Mouse (Mus musculus): ENCODE results near the gene Fbxo44. TPM values are rescaled to one million over a fixed set of nuclear protein-coding genes. Genes with fewer than 3 reads are reported as not detected.
A peak's percentile ranks its signal among the peaks of the same experiment; 100 is the strongest.

Fbxo44 gene
- polyA plus RNA-seq, 1 experiment from 2014 or later, result 27.0 TPM

DNA sequence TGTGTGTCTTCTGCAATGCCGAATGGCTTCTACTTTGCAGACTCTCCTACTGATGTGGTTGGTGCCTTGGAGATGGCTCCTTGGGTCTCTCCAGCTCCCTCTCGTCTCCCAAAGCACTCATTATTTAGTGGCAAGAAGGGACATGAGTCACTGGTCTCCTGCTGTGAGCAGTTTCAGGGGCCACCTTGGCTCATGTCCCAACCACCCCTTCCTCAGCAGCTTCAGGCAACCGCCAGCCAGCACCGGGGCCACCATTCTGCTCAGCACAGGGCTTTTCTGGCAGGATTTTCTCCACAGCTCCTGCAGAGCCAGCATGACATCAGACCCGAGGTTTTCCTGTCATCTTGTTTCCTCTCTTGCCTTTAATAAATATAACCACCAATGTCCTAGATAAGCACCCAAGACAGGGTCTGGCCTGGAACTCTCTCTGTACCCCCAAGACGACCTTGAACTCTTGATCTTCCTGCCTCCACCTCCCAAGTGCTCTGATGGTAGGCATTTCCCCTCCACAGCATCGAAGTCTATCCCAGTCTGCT, 51.6 kb downstream of the Fbxo44 start:
- Histone ChIP-seq H3K4me3 (no peak overlapping the region), H3K9ac (no peak overlapping the region), H3K4me2 (no peak overlapping the region), H3K27me3 (peaks cover 6% of the 10 kb centered on the region; the same call in 1 of the 2 replicates), H3K36me3 (no peaks in the 10 kb centered on the region), H3K27ac (no peak overlapping the region), H3K9me3 (replicated peaks) (no peaks in the 10 kb centered on the region), H3K4me1 (replicated peaks) (peaks cover 21% of the 10 kb centered on the region)
- no peak for ATAC-seq (replicated peaks; ENCODE audit: insufficient number of reproducible peaks, insufficient read depth, low FRiP score, low read depth)
- WGBS, result 36% methylated on average over 7 of the region's 7 CpGs

GRCm38 (mm10) chr4:148107621-148108291, 52.5 kb downstream of the Fbxo44 start:
- peaks cover 21% of the 10 kb centered on the region for H3K4me1 ChIP-seq (replicated peaks)
- H3K9me3 ChIP-seq (replicated peaks), result no peaks in the 10 kb centered on the region
- no peaks in the 10 kb centered on the region for H3K36me3 ChIP-seq
- ATAC-seq (replicated peaks; ENCODE audit: insufficient number of reproducible peaks, insufficient read depth, low FRiP score, low read depth), result peak; percentile 25; the same call in 1 of the 2 replicates
- no peak overlapping the region for H3K27ac ChIP-seq
- H3K27me3 ChIP-seq, result peaks cover 5% of the 10 kb centered on the region; the same call in 1 of the 2 replicates
- no peak overlapping the region for H3K4me3 ChIP-seq
- 36% methylated on average over 22 of the region's 22 CpGs for WGBS
- peak overlapping the region; percentile 26; the same call in 1 of the 2 replicates for H3K4me2 ChIP-seq
- H3K9ac ChIP-seq, result no peak overlapping the region

GRCm38 (mm10) chr4:148104146-148104545, 56.1 kb downstream of the Fbxo44 start:
- Histone ChIP-seq H3K4me2 (no peak overlapping the region), H3K36me3 (no peaks in the 10 kb centered on the region), H3K4me1 (replicated peaks) (peaks cover 28% of the 10 kb centered on the region), H3K27ac (no peak overlapping the region), H3K9ac (no peak overlapping the region), H3K4me3 (no peak overlapping the region), H3K27me3 (0 out of 2 replicates have a peak, but pooled peaks cover 3% of the 10 kb centered on the region), H3K9me3 (replicated peaks) (no peaks in the 10 kb centered on the region)
- WGBS, result 74% methylated on average over 3 of the region's 3 CpGs
- ATAC-seq (replicated peaks; ENCODE audit: insufficient number of reproducible peaks, insufficient read depth, low FRiP score, low read depth), result no peak

Small RNAs within 50 kb of the gene (microRNA-seq; reads per million reads assigned to microRNA genes)
- gene Mir7022, result not detected

Other genes starting within 250 kb of the Fbxo44 start
- gene Plod1, start 223.7 kb downstream of the Fbxo44 start, polyA plus RNA-seq (2015; fragmentation: Nextera tagmentation; extraction: Ambion mirVana), result 52.1 and 60.0 TPM in 2 replicates
- 12.1 and 17.6 TPM in 2 replicates for gene 2510039O18Rik, start 219.6 kb downstream of the Fbxo44 start, polyA plus RNA-seq (2015; fragmentation: Nextera tagmentation; extraction: Ambion mirVana)
- gene Nppb, start 174.7 kb downstream of the Fbxo44 start, polyA plus RNA-seq (2015; fragmentation: Nextera tagmentation; extraction: Ambion mirVana), result 130 and 171 TPM in 2 replicates
- gene Nppa, start 159.8 kb downstream of the Fbxo44 start, polyA plus RNA-seq (2015; fragmentation: Nextera tagmentation; extraction: Ambion mirVana), result 3,881 and 5,336 TPM in 2 replicates
- 6.6 and 7.7 TPM in 2 replicates for gene Clcn6, start 121.7 kb downstream of the Fbxo44 start, polyA plus RNA-seq (2015; fragmentation: Nextera tagmentation; extraction: Ambion mirVana)
- gene Mthfr, start 121.4 kb downstream of the Fbxo44 start, polyA plus RNA-seq (2015; fragmentation: Nextera tagmentation; extraction: Ambion mirVana), result 11.2 and 16.1 TPM in 2 replicates
- gene Agtrap, start 72.5 kb downstream of the Fbxo44 start, polyA plus RNA-seq (2015; fragmentation: Nextera tagmentation; extraction: Ambion mirVana), result 15.8 and 18.7 TPM in 2 replicates
- 30.9 and 35.4 TPM in 2 replicates for gene Mad2l2, start 30.1 kb downstream of the Fbxo44 start, polyA plus RNA-seq (2015; fragmentation: Nextera tagmentation; extraction: Ambion mirVana)
- 0.15 TPM in 1 of 2 replicates, not detected in the other for gene Draxin, start 29.8 kb downstream of the Fbxo44 start, polyA plus RNA-seq (2015; fragmentation: Nextera tagmentation; extraction: Ambion mirVana)
- gene Fbxo6, start 8.3 kb downstream of the Fbxo44 start, polyA plus RNA-seq (2015; fragmentation: Nextera tagmentation; extraction: Ambion mirVana), result 18.8 and 19.7 TPM in 2 replicates
- gene Fbxo2, start 139 bp upstream of the Fbxo44 start, polyA plus RNA-seq (2015; fragmentation: Nextera tagmentation; extraction: Ambion mirVana), result 0.59 and 1.5 TPM in 2 replicates
- gene Disp3, start 127.5 kb upstream of the Fbxo44 start, polyA plus RNA-seq (2015; fragmentation: Nextera tagmentation; extraction: Ambion mirVana), result 0.05 TPM in 1 of 2 replicates, not detected in the other